Mouse (Mus musculus) cerebellum, adult 9-11 months (tissue): ENCODE data around the gene Stk10.
"Not testable (repeated sequence)": the region's sequence is repeated elsewhere in the genome, so short reads cannot be mapped to it uniquely, and the experiment has no call there.

ENCODE experiments used
- DNase-seq: peaks from one replicate; pipeline ENCODE4 v3.0.0; 2022

Gene Stk10

DNA sequence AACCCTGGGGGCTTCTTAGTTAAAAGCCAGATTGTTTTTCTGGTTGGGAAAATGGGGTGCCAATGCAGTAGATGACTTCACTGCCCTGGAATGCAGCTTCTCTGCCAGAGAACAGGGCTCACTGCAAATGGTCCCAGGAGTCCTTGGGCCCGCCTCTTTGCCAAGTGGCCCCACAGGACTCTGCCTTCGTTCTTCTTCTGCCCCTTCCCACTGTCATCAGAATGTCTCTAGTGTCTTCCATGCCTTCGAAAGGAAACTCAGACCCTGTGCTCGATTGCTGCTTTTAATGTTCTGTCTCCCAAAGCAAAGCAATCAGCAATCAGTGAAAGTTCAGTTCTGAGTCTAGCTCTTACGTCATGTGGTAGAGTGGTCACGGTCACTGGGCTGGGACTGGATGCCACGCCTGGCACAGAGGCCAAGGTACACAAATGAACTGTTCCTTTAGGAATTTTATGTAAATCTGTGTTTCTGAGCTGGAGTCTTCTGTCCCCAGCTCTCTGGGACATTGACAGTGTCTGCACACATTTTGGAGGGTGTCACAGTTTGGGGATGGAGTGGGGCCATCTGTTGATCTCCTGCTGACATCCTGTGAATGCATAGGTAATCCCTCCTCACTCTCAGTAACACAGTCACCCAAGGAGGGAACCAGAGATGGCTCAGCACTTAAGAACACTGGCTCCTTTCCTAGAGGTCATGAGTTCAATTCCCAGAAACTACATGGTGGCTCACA is 72.2 kb downstream of the Stk10 start:
- DNase-seq, result peak; percentile 74

DNA sequence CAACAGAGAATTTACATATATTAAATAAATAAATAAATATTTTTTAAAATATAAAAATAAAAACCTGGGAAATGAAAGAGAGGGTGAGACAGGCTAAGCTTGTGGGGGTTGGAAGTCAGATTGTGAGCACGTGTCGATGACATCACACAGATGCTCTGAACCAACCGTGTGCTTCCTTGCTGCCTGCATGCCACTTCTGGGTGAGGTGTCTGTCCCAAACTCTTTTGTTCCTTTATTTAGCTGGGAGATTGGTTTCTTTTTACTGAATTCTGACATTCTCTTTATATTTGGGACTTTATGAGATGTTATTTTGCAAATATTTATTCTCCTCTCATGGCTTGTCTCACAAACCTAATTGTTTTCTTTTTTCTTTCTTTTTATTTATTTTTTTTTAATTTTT is 72.8 kb downstream of the Stk10 start:
- no peak for DNase-seq

DNA sequence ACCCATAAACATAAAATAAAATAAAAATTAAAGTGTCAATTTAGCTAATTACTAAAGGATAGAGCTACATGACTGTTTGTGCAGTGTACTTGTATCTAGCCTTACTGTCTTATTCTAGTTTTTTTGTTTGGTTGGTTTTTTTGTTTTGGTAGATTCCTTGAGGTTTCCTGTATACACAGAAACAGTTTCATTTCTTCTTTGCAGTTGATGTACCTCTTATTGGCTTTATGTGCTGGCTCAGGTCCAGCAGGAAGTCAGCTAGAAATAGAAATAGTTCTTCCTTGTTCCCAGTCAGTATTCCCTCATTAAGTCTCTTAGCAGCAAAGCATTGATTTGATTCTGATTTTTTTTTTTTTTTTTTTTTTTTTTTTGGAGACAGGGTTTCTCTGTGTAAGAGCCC is 74.2 kb downstream of the Stk10 start:
- DNase-seq, result no peak

DNA sequence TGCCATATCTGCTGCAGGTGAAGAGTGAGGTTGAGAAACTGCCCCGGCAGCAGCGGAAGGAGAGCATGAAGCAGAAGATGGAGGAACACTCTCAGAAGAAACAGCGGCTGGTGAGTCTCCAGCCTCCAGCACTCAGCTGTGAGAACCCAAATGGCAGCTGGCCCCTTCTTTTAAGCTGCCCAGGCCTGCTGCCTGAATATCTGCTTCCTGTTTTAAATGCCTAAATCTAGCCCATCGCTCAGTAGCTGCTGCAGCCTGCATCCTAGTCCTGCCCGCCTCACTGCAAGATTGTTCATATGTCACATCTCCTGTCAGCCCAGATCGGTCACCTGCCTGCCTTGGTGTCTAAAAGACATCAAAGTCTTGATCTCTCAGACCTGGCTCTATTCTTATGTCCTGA is 77.5 kb downstream of the Stk10 start:
- DNase-seq, result no peak

DNA sequence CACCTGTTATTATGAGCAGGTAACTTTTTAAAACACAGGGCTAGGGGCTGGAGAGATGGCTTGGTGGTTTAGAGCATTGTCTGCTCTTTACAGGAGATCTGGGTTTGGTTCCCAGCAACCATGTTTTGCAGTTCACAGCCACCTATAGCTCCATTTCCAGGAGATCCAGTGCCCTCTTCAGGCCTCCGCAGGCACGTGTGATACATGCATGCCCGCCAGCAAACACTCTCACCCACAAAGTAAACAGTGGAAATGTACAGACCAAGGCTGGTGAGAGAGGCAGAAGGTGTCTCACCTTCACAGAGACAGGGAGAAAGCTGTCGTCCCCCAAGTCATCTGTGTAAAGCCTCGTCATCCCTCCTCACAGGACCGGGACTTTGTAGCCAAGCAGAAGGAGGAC is 79.2 kb downstream of the Stk10 start:
- DNase-seq, result no peak

DNA sequence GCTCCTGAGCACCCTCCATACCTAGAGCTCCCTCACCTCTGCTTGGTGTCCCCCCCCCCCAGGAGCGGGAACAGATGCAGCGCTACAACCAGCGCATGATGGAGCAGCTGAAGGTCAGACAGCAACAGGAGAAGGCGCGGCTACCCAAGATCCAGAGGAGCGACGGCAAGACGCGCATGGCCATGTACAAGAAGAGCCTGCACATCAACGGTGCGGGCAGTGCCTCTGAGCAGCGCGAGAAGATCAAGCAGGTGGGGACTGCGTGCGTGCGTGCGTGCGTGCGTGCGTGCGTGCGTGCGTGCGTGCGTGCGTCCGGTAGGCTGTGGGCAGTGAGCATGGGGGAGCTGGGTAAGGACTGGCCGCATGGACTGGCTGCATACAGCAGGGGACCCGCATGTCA is 81.4 kb downstream of the Stk10 start:
- peak; percentile 46 for DNase-seq

DNA sequence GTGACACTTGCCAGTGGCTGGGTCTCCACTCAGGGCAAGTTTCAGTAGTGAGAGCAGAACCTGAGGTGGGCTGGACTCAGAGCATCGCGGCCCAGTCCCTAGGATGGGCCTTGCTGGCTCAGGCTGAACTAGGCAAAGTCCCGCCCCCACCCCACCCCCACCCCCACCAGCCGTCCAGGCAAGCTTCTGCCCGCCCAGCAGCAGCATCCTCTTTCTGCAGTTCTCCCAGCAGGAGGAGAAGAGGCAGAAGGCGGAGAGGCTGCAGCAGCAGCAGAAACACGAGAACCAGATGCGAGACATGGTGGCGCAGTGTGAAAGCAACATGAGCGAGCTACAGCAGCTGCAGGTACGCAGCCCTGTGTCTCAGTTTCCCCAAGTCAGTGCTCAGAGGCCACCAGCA is 82.5 kb downstream of the Stk10 start:
- no peak for DNase-seq

DNA sequence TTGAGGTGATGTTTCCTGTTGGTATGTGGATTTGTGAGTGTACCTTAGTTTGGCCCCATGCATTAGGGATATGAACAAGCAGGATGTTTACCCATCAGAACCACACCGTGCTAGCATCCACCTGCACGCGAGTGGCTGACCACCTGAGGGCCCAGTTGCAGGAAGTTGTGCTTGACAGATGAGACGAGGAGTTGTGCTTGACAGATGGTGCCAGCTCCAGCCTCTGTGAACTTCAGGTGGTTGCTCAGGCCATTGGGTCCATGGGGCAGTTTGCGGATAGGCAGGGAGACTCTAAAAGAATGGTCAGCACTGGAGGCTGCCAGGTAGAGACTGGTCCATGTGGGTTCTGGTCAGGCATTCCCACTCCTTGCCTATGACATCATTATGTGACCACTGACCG is 83.0 kb downstream of the Stk10 start:
- DNase-seq, result peak; percentile 58

DNA sequence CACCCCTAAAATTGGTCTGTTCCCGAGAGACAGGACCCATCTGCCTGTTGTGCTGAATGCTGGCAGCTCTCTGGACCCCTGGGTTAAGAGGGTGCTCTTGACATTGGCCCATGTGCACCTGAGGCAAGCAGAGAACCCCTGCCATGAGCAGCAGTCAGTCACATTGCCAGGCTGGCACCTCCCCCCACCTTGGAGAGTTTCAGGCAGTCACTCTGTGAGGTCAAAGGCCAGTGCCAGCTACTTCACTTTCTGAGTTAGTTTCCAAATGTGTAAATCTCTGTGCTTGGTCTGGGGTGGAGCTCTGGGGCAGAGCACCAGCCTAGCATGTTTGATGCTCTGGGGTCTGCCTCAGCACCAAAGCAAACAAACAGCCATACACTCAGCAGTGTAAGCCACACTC is 84.9 kb downstream of the Stk10 start:
- DNase-seq, result peak; percentile 64

DNA sequence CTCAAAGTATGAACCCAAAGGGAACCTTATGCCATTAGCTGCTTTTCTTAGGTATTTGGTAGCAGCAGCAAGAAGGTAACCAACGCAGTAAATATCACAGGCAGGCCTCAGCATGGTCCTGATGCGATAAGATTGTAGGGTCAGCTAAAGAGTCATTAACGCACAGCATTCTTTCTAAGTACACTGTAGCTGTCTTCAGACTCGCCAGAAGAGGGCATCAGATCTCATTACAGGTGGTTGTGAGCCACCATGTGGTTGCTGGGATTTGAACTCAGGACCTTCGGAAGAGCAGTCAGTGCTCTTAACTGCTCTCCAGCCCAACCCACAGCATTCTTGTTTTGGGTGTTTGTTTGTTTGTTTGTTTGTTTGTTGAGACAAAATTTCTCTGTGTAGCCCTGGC is 85.5 kb downstream of the Stk10 start:
- not testable (repeated sequence) for DNase-seq

DNA sequence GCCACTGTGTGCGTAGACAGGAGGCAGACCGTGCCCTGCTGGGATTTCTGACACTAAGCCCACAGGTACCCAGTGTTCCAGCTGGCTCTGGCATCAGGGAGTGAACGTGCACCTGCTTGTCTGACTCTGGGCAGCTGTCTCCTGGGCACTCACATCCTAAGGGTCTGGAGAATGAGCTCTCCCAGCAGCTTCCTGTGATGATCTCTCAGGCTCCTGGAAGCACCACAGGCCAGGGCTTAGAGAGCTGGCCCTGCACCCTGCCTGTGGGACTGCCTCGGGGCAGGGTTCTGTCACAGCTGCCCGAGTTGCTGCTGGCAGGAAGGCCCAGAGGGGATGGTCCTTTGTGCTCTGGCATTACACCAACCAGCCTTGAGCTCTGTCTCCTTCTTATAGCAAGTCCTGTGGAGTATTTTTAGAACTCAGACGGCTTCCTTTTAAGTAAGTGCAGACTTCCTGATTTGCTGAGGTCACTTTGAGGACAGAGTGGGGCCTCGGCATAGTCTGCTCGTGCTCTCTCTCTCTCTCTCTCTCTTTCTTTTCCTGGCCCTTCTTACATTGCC is 86.2 kb downstream of the Stk10 start:
- peak; percentile 62 for DNase-seq

DNA sequence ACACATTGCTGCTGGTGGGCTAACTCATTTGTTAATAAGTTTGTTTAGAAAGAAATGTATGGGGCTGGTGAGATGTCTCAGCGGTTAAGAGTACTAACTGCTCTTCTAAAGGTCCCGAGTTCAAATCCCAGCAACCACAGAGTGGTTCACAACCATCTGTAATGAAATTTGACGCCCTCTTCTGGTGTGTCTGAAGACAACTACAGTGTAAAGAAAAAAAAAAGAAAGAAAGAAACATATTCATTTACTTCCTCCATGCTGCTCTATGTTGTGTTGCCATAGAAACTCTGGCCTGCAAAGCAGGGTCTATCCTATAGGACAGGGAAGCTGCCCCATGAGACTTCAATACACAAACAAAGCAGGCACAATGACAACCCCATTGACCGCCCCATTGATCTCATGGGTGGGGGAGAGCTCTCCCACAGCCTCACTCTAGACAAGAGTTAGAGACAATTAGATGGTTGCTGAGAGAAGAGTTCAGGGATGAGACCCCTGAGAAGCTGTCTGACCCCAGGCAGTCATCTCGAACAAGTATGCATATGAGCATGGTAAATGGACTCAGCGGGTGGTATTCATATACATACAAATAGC is 86.9 kb downstream of the Stk10 start:
- DNase-seq, result no peak

DNA sequence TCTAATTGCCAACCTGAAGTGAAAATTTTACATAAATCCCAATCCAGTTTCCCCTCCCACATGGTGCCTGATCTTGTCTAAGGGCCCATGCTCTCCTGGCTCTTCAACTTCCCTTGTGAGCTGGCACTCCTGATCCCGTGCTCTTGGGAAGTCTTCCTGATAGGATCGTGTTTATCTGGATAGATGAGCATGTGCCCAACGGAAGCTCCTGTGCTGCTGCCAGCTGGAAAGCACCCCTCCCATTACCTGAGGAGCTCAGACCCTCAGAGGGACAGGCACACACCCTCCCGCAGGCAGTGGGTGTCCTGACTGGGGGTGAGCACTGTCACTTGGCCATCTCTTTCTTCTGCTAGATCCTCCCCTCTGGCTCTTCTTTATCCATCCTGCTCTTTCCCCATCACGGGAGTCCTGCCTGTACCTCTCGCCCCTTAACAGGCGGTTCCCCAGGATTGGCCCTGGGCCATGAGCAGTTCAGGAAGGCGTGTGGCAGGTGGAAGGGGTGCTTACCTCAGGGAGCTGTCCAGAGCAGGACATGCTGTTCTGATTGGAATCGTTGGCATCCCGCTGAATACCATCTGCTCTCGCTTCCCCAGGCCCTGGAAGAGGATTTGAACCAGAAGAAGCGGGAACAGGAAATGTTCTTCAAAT is 88.8 kb downstream of the Stk10 start:
- DNase-seq, result peak; percentile 99

DNA sequence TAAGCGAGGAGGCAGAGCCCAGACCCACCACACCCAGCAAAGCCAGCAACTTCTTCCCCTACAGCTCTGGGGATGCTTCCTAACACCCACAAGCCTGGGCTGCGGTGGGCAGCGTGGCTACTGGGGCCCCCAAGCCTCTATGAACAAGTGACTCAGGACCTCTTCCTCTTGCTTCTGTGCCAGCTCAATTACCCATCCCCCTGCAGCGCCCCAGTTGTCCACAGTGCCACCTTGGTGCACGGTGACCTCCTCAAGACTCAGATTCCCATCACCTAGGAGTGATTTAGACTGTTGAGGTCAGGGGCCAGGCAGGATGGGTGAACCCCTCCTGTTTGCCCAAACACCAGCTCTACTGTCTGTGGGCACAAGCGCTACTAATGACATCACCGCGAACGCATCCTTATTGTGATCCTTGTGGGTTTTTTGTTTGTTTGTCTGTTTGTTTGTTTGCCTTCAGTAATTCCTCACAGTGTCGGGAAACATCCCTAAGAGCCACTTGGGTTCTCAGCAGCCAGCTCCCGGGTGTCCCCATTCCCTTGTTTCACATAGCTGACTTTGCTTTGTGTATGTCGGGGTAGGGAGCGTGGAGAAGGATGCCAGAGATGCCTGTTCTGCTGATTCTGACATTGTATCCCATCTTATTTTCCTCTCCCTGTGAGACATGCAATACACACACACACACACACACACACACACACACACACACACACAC is 89.5 kb downstream of the Stk10 start:
- DNase-seq, result no peak

DNA sequence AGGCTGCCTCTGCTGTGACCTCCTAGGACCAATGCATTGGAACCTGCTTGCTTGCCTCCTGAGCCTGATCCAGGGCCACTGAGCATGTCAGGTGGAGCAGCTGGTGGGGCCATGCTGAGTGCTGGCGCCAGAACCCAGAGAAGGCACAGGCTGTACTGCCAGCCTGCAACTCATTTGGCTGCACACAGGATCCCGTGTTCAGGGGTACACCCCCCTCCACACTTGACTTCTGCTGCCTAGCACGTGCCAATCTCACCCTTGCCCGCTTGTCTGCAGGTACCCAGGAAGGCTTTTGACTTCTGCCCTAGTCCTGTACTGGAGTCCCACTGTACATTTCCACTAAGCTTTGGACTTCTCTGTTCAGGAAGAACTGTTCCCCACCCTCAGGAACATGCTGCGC is 90.1 kb downstream of the Stk10 start:
- DNase-seq, result peak; percentile 99

DNA sequence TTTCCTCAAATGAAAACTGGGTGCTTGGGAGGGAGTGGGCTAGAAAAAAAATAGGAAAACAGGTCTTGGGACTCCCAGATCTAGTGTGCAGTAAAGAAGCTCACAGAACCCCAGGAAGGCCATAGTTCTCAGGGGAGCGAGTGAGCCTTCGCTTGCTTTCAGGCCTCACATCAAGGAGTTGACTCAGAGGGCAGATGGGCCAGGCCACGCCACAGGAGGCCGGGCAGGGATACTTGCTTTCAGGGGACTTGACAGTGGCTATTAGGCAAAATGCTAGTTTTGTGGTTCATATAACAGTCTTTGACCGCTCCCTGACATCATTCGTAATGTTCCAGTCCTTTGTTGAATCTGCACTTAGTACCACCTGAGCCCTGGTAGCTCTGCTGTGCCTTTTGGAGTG is 90.8 kb downstream of the Stk10 start:
- peak; percentile 77 for DNase-seq

DNA sequence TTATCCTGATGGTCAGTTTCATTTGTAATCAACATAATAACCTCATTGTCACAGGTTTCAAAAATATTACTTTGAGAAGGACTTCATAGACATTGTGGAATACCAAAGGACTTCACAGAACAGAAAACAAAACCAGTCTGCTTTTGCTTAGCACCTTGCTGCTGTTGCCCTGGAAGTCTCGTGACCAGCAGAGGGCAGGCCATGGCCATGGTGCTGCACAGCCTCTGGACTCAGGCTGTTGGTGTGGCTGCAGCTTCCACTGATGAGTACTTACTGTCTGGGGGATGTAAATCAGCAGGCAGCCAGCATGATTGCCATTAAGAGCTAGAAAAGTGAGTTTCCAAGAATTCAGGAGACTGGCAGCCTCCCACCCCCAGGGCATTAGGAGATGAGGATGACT is 92.6 kb downstream of the Stk10 start:
- DNase-seq, result peak; percentile 76

DNA sequence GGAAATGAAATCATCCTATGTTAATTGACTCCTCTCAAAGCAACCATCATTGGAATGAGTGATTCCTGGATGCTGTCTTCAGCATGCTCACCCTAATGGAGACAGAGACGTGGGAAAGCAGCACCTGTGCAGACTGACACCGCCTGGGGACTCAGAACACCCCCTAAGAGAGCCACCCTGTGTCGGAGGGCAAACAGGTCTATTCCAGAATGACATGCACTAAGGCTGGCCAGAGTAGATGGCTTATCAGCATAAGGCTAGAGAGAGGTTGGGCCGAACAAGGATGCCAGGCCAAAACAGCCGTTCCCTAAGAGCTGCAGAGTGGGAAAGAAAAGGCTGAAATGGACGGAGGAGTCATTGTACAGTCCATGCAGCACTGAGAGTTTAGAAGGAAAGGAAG is 93.0 kb downstream of the Stk10 start:
- DNase-seq, result no peak

DNA sequence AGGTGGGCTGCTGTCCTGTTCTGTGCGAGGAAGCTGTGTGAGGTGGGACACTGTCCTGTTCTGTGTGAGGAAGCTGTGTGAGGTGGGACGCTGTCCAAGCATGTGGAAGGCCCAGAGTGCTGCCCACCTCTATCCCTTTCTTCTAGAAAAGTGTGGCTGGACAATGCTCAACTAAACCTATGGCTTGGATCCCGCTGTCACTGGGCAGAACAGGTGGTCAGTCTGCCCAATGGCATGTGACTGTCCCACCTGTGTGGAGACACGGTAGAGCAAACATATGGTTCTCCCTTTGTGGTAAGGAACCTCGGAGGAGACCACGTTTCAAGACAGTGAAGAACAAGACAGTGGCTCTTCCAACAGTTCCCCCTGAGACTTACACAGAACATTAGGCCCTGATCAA is 94.8 kb downstream of the Stk10 start:
- DNase-seq, result peak; percentile 72

DNA sequence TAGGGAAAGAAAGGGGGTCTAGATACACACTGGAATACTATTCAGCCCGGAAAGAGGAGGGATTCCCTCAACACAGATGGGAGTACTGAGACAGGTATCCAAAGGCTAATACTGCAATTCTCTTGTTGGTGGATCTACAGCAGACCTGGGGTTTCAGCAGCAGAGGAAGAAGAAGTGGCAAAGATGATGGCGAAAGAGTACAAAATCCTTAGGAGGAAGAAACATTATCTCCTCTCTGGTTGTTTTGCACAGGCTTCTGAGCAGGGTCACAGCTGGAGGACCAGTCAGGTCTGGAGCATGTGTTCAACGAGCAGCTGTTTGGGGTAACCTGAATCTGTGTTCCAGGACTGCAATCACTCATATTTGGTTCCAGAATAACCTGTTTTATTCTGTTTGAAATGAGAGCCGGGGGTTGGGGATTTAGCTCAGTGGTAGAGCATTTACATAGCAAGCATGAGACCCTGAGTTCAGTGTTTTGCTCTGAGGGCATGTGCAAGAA is 96.7 kb downstream of the Stk10 start:
- no peak for DNase-seq

DNA sequence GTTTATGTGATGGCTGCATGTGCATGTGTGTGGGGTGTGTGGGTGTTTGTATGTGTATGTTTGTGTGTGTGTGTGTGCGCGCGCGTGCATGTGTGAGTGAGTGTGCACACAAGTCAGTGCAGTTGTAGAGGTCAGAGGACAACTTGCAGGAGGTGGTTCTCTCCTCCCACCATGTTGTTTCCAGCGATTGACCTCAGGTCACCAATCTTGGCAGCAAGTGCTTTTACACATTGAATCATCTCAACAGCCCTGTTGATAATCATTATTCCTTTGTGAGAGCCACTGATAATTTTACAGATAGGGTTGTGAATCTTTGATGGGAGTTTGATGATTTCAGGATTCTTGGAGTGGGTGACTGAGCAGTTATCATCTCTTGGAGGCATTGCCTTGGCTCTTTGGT is 99.6 kb downstream of the Stk10 start:
- no peak for DNase-seq

DNA sequence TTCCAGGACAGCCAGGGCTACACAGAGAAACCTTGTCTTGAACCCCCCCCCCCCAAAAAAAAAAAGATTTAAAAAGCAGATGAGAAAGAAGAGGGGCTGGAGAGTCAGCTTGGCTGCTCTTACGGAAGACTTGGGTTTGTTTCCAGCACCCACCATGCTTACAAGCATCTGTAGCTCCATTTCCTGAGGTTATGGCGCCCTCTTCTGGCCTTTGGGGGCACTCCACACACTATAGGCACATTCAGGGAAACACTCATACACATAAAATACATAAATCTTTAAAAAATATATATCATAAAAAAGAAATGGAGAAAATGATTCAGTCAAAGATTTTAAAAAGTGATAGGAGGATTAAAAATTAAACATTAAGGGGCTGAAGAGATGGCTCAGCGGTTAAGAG is 100.4 kb downstream of the Stk10 start:
- DNase-seq, result no peak

DNA sequence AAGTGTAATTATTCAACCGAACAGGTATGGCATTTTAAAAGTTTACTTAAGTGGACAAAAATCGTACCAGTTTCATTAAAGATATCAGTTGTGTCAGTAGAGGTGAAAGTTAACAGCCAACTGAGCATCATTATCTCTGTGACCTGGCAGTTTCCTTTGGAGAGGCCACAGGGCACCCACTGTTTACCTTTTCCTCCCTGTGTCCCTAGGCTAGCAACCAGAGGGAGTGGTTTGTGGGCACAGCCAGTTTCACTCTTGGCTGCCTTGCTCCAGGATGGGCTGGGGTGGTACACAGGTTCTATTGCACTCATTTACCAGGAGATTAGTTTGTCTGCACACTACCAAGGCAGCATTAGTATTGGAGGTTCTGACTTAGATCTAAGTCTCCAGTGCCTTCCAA is 101.0 kb downstream of the Stk10 start:
- DNase-seq, result no peak
